Comparison of ENCODE assay signal across 9 mouse cellular contexts in genomic region chr6:93223610-93224550, GRCm38 (mm10).
A peak's percentile ranks its signal among the peaks of the same experiment; 100 is the strongest.
DNase-seq lines count a peak whose midpoint lies in the region; ATAC-seq lines count a peak whose summit lies in the region.
"Had no signal": no experiment of that assay in that cellular context is flagged by ENCODE, and none has a peak within 500 bp of the region (broad histone marks: within the 10 kb centered on the region; RNA-seq: fewer than 3 reads in every experiment).

No protein-coding gene starts in this region.

- H3K4me3 ChIP-seq in heart, embryonic 11.5 days (ENCODE audit: low read depth, low read length): no peak overlapping the region
- no peak overlapping the region for H3K4me3 ChIP-seq in forebrain, embryonic 12.5 days (replicated peaks)
- no peak overlapping the region for H3K4me3 ChIP-seq in neural tube, embryonic 12.5 days

- no peak overlapping the region for H3K4me2 ChIP-seq in heart, embryonic 11.5 days
- H3K4me2 ChIP-seq in forebrain, embryonic 12.5 days: no peak overlapping the region
- no peak overlapping the region for H3K4me2 ChIP-seq in neural tube, embryonic 12.5 days (replicated peaks)

- ATAC-seq in heart, embryonic 11.5 days (replicated peaks; ENCODE audit: insufficient number of reproducible peaks, low FRiP score, low TSS enrichment): no peak; the same call in 1 of the 2 replicates
- ATAC-seq in forebrain, embryonic 12.5 days (ENCODE audit: low FRiP score): peak; percentile 90
- ATAC-seq in neural tube, embryonic 12.5 days (ENCODE audit: low FRiP score, low read depth): peak; percentile 91

- H3K27ac ChIP-seq in heart, embryonic 11.5 days (ENCODE audit: low read depth, low read length): no peak overlapping the region
- peak overlapping the region; percentile 65 for H3K27ac ChIP-seq in forebrain, embryonic 12.5 days
- no peak overlapping the region for H3K27ac ChIP-seq in neural tube, embryonic 12.5 days
- H3K27ac ChIP-seq: macrophage had no signal

- no peak for DNase-seq in heart, postnatal 4 days
- peak; percentile 15 to 60 for DNase-seq in kidney, postnatal 25 days
- no peak for DNase-seq in spleen, adult 18-20 months
- DNase-seq in natural killer cell, adult 2 months (ENCODE audit: low spot score in 2 of 2): no peak
- DNase-seq in thymus, adult 18-20 months: no peak

- 44% methylated on average over 8 of the region's 8 CpGs for WGBS in heart, embryonic 11.5 days (ENCODE audit: insufficient replicate concordance)
- 23% methylated on average over 8 of the region's 8 CpGs for WGBS in forebrain, embryonic 12.5 days
- 26% methylated on average over 8 of the region's 8 CpGs for WGBS in neural tube, embryonic 12.5 days

- H3K4me1 ChIP-seq in heart, embryonic 11.5 days (ENCODE audit: control insufficient read depth, insufficient read depth, low read length): peaks cover 8% of the 10 kb centered on the region; the same call in 1 of the 2 replicates
- H3K4me1 ChIP-seq in forebrain, embryonic 12.5 days: peaks cover 21% of the 10 kb centered on the region
- H3K4me1 ChIP-seq in neural tube, embryonic 12.5 days: peaks cover 17% of the 10 kb centered on the region

- H3K27me3 ChIP-seq in heart, embryonic 11.5 days (ENCODE audit: control insufficient read depth, insufficient read depth, low read length): no peaks in the 10 kb centered on the region
- peaks cover 5% of the 10 kb centered on the region; the same call in 1 of the 2 replicates for H3K27me3 ChIP-seq in forebrain, embryonic 12.5 days
- H3K27me3 ChIP-seq in neural tube, embryonic 12.5 days (replicated peaks): no peaks in the 10 kb centered on the region

- H3K9ac ChIP-seq in heart, embryonic 11.5 days (ENCODE audit: low read depth, low read length): peak overlapping the region; percentile 39; the same call in 1 of the 2 replicates
- H3K9ac ChIP-seq in forebrain, embryonic 12.5 days: no peak overlapping the region
- H3K9ac ChIP-seq in neural tube, embryonic 12.5 days: no peak overlapping the region

- no peaks in the 10 kb centered on the region for H3K36me3 ChIP-seq in heart, embryonic 11.5 days (ENCODE audit: control insufficient read depth, insufficient read depth, low read length)
- H3K36me3 ChIP-seq in forebrain, embryonic 12.5 days (replicated peaks): no peaks in the 10 kb centered on the region
- no peaks in the 10 kb centered on the region for H3K36me3 ChIP-seq in neural tube, embryonic 12.5 days

- no peaks in the 10 kb centered on the region for H3K9me3 ChIP-seq in heart, embryonic 11.5 days (replicated peaks; ENCODE audit: control insufficient read depth, low read length)
- H3K9me3 ChIP-seq in forebrain, embryonic 12.5 days: no peaks in the 10 kb centered on the region
- no peaks in the 10 kb centered on the region for H3K9me3 ChIP-seq in neural tube, embryonic 12.5 days

Comparison
In these comparisons a context has a peak if more than half of its experiments do, and no peak if none do; other contexts are left out.
1. DNase-seq: peak in kidney, postnatal 25 days (2 of 2); none in heart, postnatal 4 days (single experiment), spleen, adult 18-20 months (0 of 2), natural killer cell, adult 2 months (0 of 2) and thymus, adult 18-20 months (0 of 2).